Comparison of ENCODE assay signal across 9 mouse cellular contexts in genomic region chr4:102533183-102534048, GRCm38 (mm10).
DNase-seq lines count a peak whose midpoint lies in the region; ATAC-seq and TF ChIP-seq lines count a peak whose summit lies in the region.
"Had no signal": no experiment of that assay in that cellular context is flagged by ENCODE, and none has a peak within 500 bp of the region (broad histone marks: within the 10 kb centered on the region; RNA-seq: fewer than 3 reads in every experiment).

No protein-coding gene starts in this region.

- H3K9me3 ChIP-seq in kidney, embryonic 15.5 days (replicated peaks): no peaks in the 10 kb centered on the region
- no peaks in the 10 kb centered on the region for H3K9me3 ChIP-seq in forebrain, embryonic 14.5 days (replicated peaks; ENCODE audit: control insufficient read depth, low read length)
- no peaks in the 10 kb centered on the region for H3K9me3 ChIP-seq in liver, postnatal 0 days (ENCODE audit: low read length)

- no peak for TF ChIP-seq EP300 in liver, postnatal 0 days (IDR thresholded peaks at IDR 0.05; ENCODE audit: low read depth)

- no peak for ATAC-seq in kidney, embryonic 15.5 days (replicated peaks; ENCODE audit: low FRiP score)
- ATAC-seq in forebrain, embryonic 14.5 days: peak; percentile 54
- no peak for ATAC-seq in liver, postnatal 0 days

- H3K4me3 ChIP-seq in kidney, embryonic 15.5 days (replicated peaks): no peak overlapping the region
- no peak overlapping the region for H3K4me3 ChIP-seq in forebrain, embryonic 14.5 days (ENCODE audit: low read depth, low read length)
- no peak overlapping the region for H3K4me3 ChIP-seq in liver, postnatal 0 days (ENCODE audit: low read depth, low read length)

- intact Hi-C loops in heart, postnatal 36 days (cut with DNase I): loop anchor here (2.0 kb wide), 2 partner anchors 17 to 37 kb away; no protein-coding TSS in a partner anchor

- no peaks in the 10 kb centered on the region for H3K4me1 ChIP-seq in kidney, embryonic 15.5 days
- H3K4me1 ChIP-seq in forebrain, embryonic 14.5 days (ENCODE audit: control insufficient read depth, insufficient read depth, low read length): peaks cover 9% of the 10 kb centered on the region
- peaks cover 6% of the 10 kb centered on the region for H3K4me1 ChIP-seq in liver, postnatal 0 days (ENCODE audit: insufficient read depth)

- H3K27me3 ChIP-seq in kidney, embryonic 15.5 days: no peaks in the 10 kb centered on the region
- no peaks in the 10 kb centered on the region for H3K27me3 ChIP-seq in forebrain, embryonic 14.5 days (replicated peaks; ENCODE audit: control insufficient read depth, insufficient read depth, low read length)
- H3K27me3 ChIP-seq in liver, postnatal 0 days (ENCODE audit: insufficient read depth, low read length): no peaks in the 10 kb centered on the region

- no peak overlapping the region for H3K27ac ChIP-seq in kidney, embryonic 15.5 days
- peak overlapping the region; percentile 53 for H3K27ac ChIP-seq in forebrain, embryonic 14.5 days (ENCODE audit: low read depth, low read length)
- peak overlapping the region; percentile 29; the same call in 1 of the 2 replicates for H3K27ac ChIP-seq in liver, postnatal 0 days (ENCODE audit: low read depth)

- 66% methylated on average over 8 of the region's 8 CpGs for WGBS in kidney, embryonic 15.5 days
- 24% methylated on average over 8 of the region's 8 CpGs for WGBS in forebrain, embryonic 14.5 days
- 55% methylated on average over 8 of the region's 8 CpGs for WGBS in liver, postnatal 0 days (ENCODE audit: insufficient replicate concordance)

- no peak overlapping the region for H3K4me2 ChIP-seq in kidney, embryonic 15.5 days
- H3K4me2 ChIP-seq in forebrain, embryonic 14.5 days (ENCODE audit: low read length): peak overlapping the region; percentile 20; the same call in 1 of the 2 replicates
- peak overlapping the region; percentile 29; the same call in 1 of the 2 replicates for H3K4me2 ChIP-seq in liver, postnatal 0 days (ENCODE audit: low read depth, low read length)

- H3K9ac ChIP-seq in kidney, embryonic 15.5 days: no peak overlapping the region
- H3K9ac ChIP-seq in forebrain, embryonic 14.5 days (ENCODE audit: low read length): no peak overlapping the region
- H3K9ac ChIP-seq in liver, postnatal 0 days (replicated peaks): no peak overlapping the region

- TF ChIP-seq CTCF in liver, postnatal 0 days (IDR thresholded peaks at IDR 0.05; ENCODE audit: low read depth): no peak

- no peaks in the 10 kb centered on the region for H3K36me3 ChIP-seq in kidney, embryonic 15.5 days
- no peaks in the 10 kb centered on the region for H3K36me3 ChIP-seq in forebrain, embryonic 14.5 days (ENCODE audit: control insufficient read depth, insufficient read depth, low read length)
- no peaks in the 10 kb centered on the region for H3K36me3 ChIP-seq in liver, postnatal 0 days (replicated peaks; ENCODE audit: insufficient read depth, low read length)
- H3K36me3 ChIP-seq: G1E had no signal

- peak; percentile 56 to 63 for DNase-seq in kidney, adult 8-10 months
- DNase-seq in adrenal gland, adult 2 months: peak; percentile 87
- DNase-seq in forebrain, embryonic 14.5 days (ENCODE audit: low spot score): peak; percentile 70
- peak; percentile 72 to 80 for DNase-seq in heart, postnatal 36 days
- peak; percentile 28 for DNase-seq in liver, postnatal 0 days
- DNase-seq in retina, postnatal 1 day: no peak
- DNase-seq in embryo, embryonic 10 days (ENCODE audit: low spot score): no peak

Comparison
In these comparisons a context has a peak if more than half of its experiments do, and no peak if none do; other contexts are left out.
1. DNase-seq: peak in kidney, adult 8-10 months (2 of 2), adrenal gland, adult 2 months (single experiment), forebrain, embryonic 14.5 days (single experiment), heart, postnatal 36 days (2 of 2) and liver, postnatal 0 days (single experiment); none in retina, postnatal 1 day (single experiment) and embryo, embryonic 10 days (single experiment).